Mouse (Mus musculus): ENCODE results near the gene Klhdc10. TPM values are rescaled to one million over a fixed set of nuclear protein-coding genes. Genes with fewer than 3 reads are reported as not detected.
"Not testable (repeated sequence)": the region's sequence is repeated elsewhere in the genome, so short reads cannot be mapped to it uniquely, and the experiment has no call there.

Klhdc10 gene
- polyA plus RNA-seq, 1 experiment: 10.0 TPM

- Histone ChIP-seq H3K36me3 (ENCODE audit: control insufficient read depth, insufficient read depth, low read length) (peaks cover 38% of the 10 kb centered on the region), H3K4me3 (ENCODE audit: extremely low read depth, insufficient read depth, insufficient read length) (no peak overlapping the region), H3K27me3 (ENCODE audit: control insufficient read depth, insufficient read depth, low read length) (no peaks in the 10 kb centered on the region), H3K27ac (ENCODE audit: insufficient read depth, low read length) (no peak overlapping the region), H3K4me1 (ENCODE audit: control insufficient read depth, insufficient read depth, insufficient read length) (no peaks in the 10 kb centered on the region)
- no peak for TF ChIP-seq CTCF (IDR thresholded peaks at IDR 0.05; ENCODE audit: extremely low read depth, insufficient read depth, insufficient read length, insufficient replicate concordance)
- TF ChIP-seq POLR2A (IDR thresholded peaks at IDR 0.05; ENCODE audit: low read depth, low read length): no peak
- WGBS: 77% methylated on average over 1 of the region's 1 CpGs
- DNase-seq (ENCODE audit: low read depth in 1 of 2, low spot score in 2 of 2): no peak
Observed at GRCm38 (mm10) chr6:30375791-30376190, 25.9 kb upstream of the Klhdc10 start.

- no peak for DNase-seq (ENCODE audit: low read depth in 1 of 2, low spot score in 2 of 2)
- Histone ChIP-seq H3K4me1 (ENCODE audit: control insufficient read depth, insufficient read depth, insufficient read length) (no peaks in the 10 kb centered on the region), H3K27ac (ENCODE audit: insufficient read depth, low read length) (no peak overlapping the region), H3K36me3 (ENCODE audit: control insufficient read depth, insufficient read depth, low read length) (peaks cover 26% of the 10 kb centered on the region), H3K27me3 (ENCODE audit: control insufficient read depth, insufficient read depth, low read length) (no peaks in the 10 kb centered on the region), H3K4me3 (ENCODE audit: extremely low read depth, insufficient read depth, insufficient read length) (no peak overlapping the region)
- TF ChIP-seq POLR2A (IDR thresholded peaks at IDR 0.05; ENCODE audit: low read depth, low read length): no peak
- TF ChIP-seq CTCF (IDR thresholded peaks at IDR 0.05; ENCODE audit: extremely low read depth, insufficient read depth, insufficient read length, insufficient replicate concordance): no peak
- 73% methylated on average over 3 of the region's 3 CpGs for WGBS
Observed at GRCm38 (mm10) chr6:30381116-30381515, 20.6 kb upstream of the Klhdc10 start.

- H3K27ac ChIP-seq (ENCODE audit: insufficient read depth, low read length); DNase-seq (ENCODE audit: low read depth in 1 of 2, low spot score in 2 of 2); H3K36me3 ChIP-seq (ENCODE audit: control insufficient read depth, insufficient read depth, low read length); H3K4me1 ChIP-seq (ENCODE audit: control insufficient read depth, insufficient read depth, insufficient read length); H3K27me3 ChIP-seq (ENCODE audit: control insufficient read depth, insufficient read depth, low read length): not testable (repeated sequence)
- 22% methylated on average over 4 of the region's 4 CpGs for WGBS
- peak overlapping the region; percentile 84 for H3K4me3 ChIP-seq (ENCODE audit: extremely low read depth, insufficient read depth, insufficient read length)
Observed at GRCm38 (mm10) chr6:30390271-30390670, 11.4 kb upstream of the Klhdc10 start.

- Histone ChIP-seq H3K36me3 (ENCODE audit: control insufficient read depth, insufficient read depth, low read length) (peaks cover 8% of the 10 kb centered on the region), H3K4me3 (ENCODE audit: extremely low read depth, insufficient read depth, insufficient read length) (peak within 1 kb of the TSS; percentile 84), H3K27ac (ENCODE audit: insufficient read depth, low read length) (0 out of 2 replicates have a peak within 1 kb of the TSS, but pooled peaks have one; percentile 21), H3K4me1 (ENCODE audit: control insufficient read depth, insufficient read depth, insufficient read length) (no peaks in the 10 kb centered on the region), H3K27me3 (ENCODE audit: control insufficient read depth, insufficient read depth, low read length) (no peaks in the 10 kb centered on the region)
- 8% methylated on average over 33 of the region's 33 CpGs for WGBS
- DNase-seq (ENCODE audit: low read depth in 1 of 2, low spot score in 2 of 2): peak; percentile 72 to 83
- TF ChIP-seq CTCF (IDR thresholded peaks at IDR 0.05; ENCODE audit: extremely low read depth, insufficient read depth, insufficient read length, insufficient replicate concordance) (no peak), POLR2A (IDR thresholded peaks at IDR 0.05; ENCODE audit: low read depth, low read length) (peak; percentile 26)
Observed at GRCm38 (mm10) chr6:30390714-30391697, 10.7 kb upstream of the Klhdc10 start, which contains the start of gene Zc3hc1. TSS of gene Zc3hc1 (minus strand) at chr6:30391028.

DNA sequence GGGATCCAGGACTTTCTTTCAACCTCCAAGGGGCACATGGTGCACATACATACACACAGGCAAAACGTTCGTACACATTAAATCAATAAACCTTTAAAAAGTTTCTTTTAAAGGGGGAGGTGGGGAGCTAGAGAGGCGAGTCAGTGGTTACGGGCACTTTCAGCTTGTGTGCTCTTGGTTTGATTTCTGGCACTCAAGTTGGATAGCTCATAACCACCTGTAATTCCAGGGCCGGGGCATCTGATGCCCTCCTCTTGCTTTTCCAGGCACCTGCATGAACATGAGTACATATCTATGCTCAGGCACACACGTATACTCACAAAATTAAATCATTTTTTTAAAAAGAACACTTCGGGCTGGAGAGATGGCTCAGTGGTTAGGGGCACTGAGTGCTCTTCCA lies 9.7 kb upstream of the Klhdc10 start:
- WGBS: 91% methylated on average over 7 of the region's 7 CpGs
- Histone ChIP-seq H3K27me3 (ENCODE audit: control insufficient read depth, insufficient read depth, low read length) (no peaks in the 10 kb centered on the region), H3K4me1 (ENCODE audit: control insufficient read depth, insufficient read depth, insufficient read length) (no peaks in the 10 kb centered on the region), H3K27ac (ENCODE audit: insufficient read depth, low read length) (no peak overlapping the region), H3K36me3 (ENCODE audit: control insufficient read depth, insufficient read depth, low read length) (peaks cover 2% of the 10 kb centered on the region; the same call in 1 of the 2 replicates), H3K4me3 (ENCODE audit: extremely low read depth, insufficient read depth, insufficient read length) (no peak overlapping the region)
- TF ChIP-seq POLR2A (IDR thresholded peaks at IDR 0.05; ENCODE audit: low read depth, low read length) (no peak), CTCF (IDR thresholded peaks at IDR 0.05; ENCODE audit: extremely low read depth, insufficient read depth, insufficient read length, insufficient replicate concordance) (no peak)
- no peak for DNase-seq (ENCODE audit: low read depth in 1 of 2, low spot score in 2 of 2)

DNA sequence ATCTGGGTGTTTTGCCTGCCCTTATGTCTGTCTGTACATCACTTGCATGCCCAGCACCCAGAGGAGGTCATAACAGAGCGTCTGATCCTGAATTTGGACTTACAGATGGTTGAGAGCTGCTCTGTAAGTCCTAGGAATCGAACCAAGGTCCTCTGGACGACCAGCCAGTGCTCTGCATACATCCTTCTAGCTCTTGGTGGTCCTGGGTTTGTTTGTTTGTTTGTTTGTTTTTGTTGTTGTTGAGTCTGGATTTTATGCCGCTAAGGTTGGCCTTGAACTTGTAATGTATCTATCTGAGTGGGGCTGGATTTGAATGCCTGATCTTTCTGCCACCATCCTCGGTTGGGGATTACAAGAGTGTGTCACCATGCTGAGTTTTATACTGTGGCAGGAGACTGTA lies 1.5 kb upstream of the Klhdc10 start:
- H3K4me1 ChIP-seq (ENCODE audit: control insufficient read depth, insufficient read depth, insufficient read length): no peaks in the 10 kb centered on the region; the same call in 1 of the 2 replicates
- TF ChIP-seq CTCF (IDR thresholded peaks at IDR 0.05; ENCODE audit: extremely low read depth, insufficient read depth, insufficient read length, insufficient replicate concordance) (no peak), POLR2A (IDR thresholded peaks at IDR 0.05; ENCODE audit: low read depth, low read length) (no peak)
- DNase-seq (ENCODE audit: low read depth in 1 of 2, low spot score in 2 of 2): no peak
- 83% methylated on average over 5 of the region's 5 CpGs for WGBS
- no peaks in the 10 kb centered on the region for H3K27me3 ChIP-seq (ENCODE audit: control insufficient read depth, insufficient read depth, low read length)
- no peak overlapping the region for H3K4me3 ChIP-seq (ENCODE audit: extremely low read depth, insufficient read depth, insufficient read length)
- no peak overlapping the region for H3K27ac ChIP-seq (ENCODE audit: insufficient read depth, low read length)
- H3K36me3 ChIP-seq (ENCODE audit: control insufficient read depth, insufficient read depth, low read length): no peaks in the 10 kb centered on the region

- Histone ChIP-seq H3K27ac (ENCODE audit: insufficient read depth, low read length) (no peak overlapping the region), H3K4me3 (ENCODE audit: extremely low read depth, insufficient read depth, insufficient read length) (no peak overlapping the region; the same call in 1 of the 2 replicates), H3K27me3 (ENCODE audit: control insufficient read depth, insufficient read depth, low read length) (no peaks in the 10 kb centered on the region), H3K36me3 (ENCODE audit: control insufficient read depth, insufficient read depth, low read length) (no peaks in the 10 kb centered on the region), H3K4me1 (ENCODE audit: control insufficient read depth, insufficient read depth, insufficient read length) (no peaks in the 10 kb centered on the region; the same call in 1 of the 2 replicates)
- 2% methylated on average over 7 of the region's 7 CpGs for WGBS
- TF ChIP-seq POLR2A (IDR thresholded peaks at IDR 0.05; ENCODE audit: low read depth, low read length): no peak
- TF ChIP-seq CTCF (IDR thresholded peaks at IDR 0.05; ENCODE audit: extremely low read depth, insufficient read depth, insufficient read length, insufficient replicate concordance): no peak
- DNase-seq (ENCODE audit: low read depth in 1 of 2, low spot score in 2 of 2): no peak
Observed at GRCm38 (mm10) chr6:30400716-30401115, 952 bp upstream of the Klhdc10 start.

Measured in spleen, adult 2 months (tissue).